Mouse (Mus musculus) stomach, embryonic 15.5 days (tissue): ENCODE measurements around the gene Pcid2. TPM values are rescaled to one million over a fixed set of nuclear protein-coding genes. Genes with fewer than 3 reads are reported as not detected.
A peak's percentile ranks its signal among the peaks of the same experiment; 100 is the strongest.
"Not testable (repeated sequence)": the region's sequence is repeated elsewhere in the genome, so short reads cannot be mapped to it uniquely, and the experiment has no call there.

Source experiments
- ATAC-seq: fragments of 200-750 bp; cut with Nextera tagmentation; 2 replicates; pipeline ENCODE4 v1.8.0; 2017; ENCODE audit warnings: low read depth, moderate number of reproducible peaks, moderate TSS enrichment; ENCODE audit not compliant: insufficient read depth, low FRiP score
- H3K27ac ChIP-seq: fragments of 300-500 bp; sonication (generic); 2 replicates; pipeline ENCODE4 v1.5.1; 2015; ENCODE audit warnings: mild to moderate bottlenecking, inconsistent platforms
- H3K27me3 ChIP-seq: fragments of 300-500 bp; sonication (generic); replicated peaks from 2 replicates; pipeline ENCODE4 v1.6.1; 2015; ENCODE audit warnings: inconsistent platforms
- H3K36me3 ChIP-seq: fragments of 300-500 bp; sonication (generic); 2 replicates; pipeline ENCODE4 v1.6.1; 2015; ENCODE audit warnings: inconsistent platforms
- H3K4me1 ChIP-seq: fragments of 300-500 bp; sonication (generic); 2 replicates; pipeline ENCODE4 v1.6.1; 2015; ENCODE audit warnings: inconsistent platforms
- H3K4me2 ChIP-seq: fragments of 300-500 bp; sonication (generic); 2 replicates; pipeline ENCODE4 v1.6.1; 2015; ENCODE audit warnings: mild to moderate bottlenecking, inconsistent platforms
- H3K4me3 ChIP-seq: fragments of 300-500 bp; sonication (generic); replicated peaks from 2 replicates; pipeline ENCODE4 v1.5.1; 2015; ENCODE audit warnings: inconsistent platforms
- H3K9ac ChIP-seq: fragments of 300-500 bp; sonication (generic); 2 replicates; pipeline ENCODE4 v1.6.1; 2015; ENCODE audit warnings: inconsistent platforms
- H3K9me3 ChIP-seq: fragments of 300-500 bp; sonication (generic); 2 replicates; pipeline ENCODE4 v1.6.1; 2016; ENCODE audit warnings: inconsistent platforms
- WGBS: fragments of 180-500 bp; shearing (Covaris S2); methylation state at CpG from one replicate; pipeline ENCODE4 v1.1.7; 2015; 5-methylcytosine and 5-hydroxymethylcytosine counted together
- polyA plus RNA-seq: library from polyadenylated mRNA; unstranded; fragments of >200 nt; fragmentation: Nextera tagmentation; extraction: Ambion mirVana; gene quantifications from 2 replicates; pipeline ENCODE4 v1.2.1, GENCODE M21; 2015

Gene Pcid2
- polyA plus RNA-seq, result 33.7 and 34.5 TPM in 2 replicates

DNA sequence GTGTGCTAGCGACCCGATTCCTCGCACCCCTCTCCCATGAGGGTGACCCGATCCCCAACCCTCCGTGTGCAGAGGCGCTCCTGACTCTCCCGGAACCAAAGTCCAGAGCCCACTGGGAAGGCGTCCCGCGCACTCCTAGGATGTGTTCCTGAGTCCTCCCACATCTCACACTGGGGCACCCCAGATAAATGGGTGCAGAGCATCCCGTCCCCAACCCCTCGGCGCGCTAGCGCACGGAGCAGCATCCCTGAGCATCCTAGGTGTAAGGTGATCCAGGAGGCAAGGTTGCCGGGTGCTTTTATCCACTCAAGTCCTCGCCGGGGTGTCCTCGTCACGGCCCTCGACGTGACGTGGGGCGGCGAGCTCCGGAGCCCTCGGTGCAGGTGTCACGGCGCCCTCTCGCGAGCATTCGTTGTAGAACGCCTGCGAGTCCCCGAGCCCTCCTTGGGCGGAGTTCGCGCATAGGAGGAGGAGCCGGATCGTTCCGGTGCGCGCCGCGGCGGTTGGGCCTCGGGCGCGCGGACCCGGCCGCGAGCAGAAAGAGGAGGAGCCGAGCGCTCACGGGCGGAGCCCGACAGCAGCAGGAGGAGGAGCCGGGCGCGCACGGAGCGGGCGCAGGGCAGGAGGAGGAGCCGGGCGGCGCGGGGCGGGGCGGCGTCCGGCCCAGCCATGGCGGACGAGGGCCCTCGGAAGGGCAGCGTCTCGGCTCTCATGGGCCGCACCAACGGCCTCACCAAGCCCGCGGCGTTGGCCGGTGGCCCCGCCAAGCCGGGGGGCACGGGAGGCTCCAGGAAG is at the start of gene Pcid2, which contains the start of gene Cul4a:
TSS of gene Pcid2 (minus strand) at position 373 of the 795 bp plus-strand sequence.
TSS of gene Cul4a (plus strand) at position 535 of the 795 bp plus-strand sequence.
- peak; percentile 94 for ATAC-seq
- WGBS, result under 1% methylated on average over 85 of the region's 87 CpGs

DNA sequence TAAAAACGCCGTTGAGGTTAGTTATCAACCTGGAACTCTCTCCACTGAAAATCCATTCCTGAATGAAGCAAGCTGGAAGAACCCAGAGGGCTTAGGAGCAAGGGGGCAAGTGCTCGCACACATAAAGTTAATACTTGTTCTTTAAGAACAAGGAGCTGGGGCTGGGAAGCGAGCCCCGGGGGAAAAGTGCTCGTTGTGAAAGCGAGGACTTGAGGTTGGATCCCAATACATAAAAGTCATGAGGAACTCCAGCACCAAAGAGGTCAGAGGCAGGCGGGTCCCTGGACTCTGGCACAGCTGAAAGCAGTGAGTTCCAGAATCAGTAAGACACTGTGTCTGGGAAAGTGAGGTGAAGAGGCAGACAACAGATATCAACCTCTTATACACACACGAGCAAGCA is 48.8 kb upstream of the Pcid2 start:
- Histone ChIP-seq H3K27me3 (no peaks in the 10 kb centered on the region), H3K27ac (no peak overlapping the region), H3K9me3 (no peaks in the 10 kb centered on the region), H3K4me3 (no peak overlapping the region), H3K4me2 (no peak overlapping the region), H3K36me3 (peaks cover 5% of the 10 kb centered on the region; the same call in 1 of the 2 replicates), H3K4me1 (peaks cover 4% of the 10 kb centered on the region; the same call in 1 of the 2 replicates), H3K9ac (no peak overlapping the region)
- ATAC-seq, result no peak
- 77% methylated on average over 9 of the region's 9 CpGs for WGBS

More for the DNA sequence above, at the start of gene Pcid2, which contains the start of gene Cul4a:
- Histone ChIP-seq H3K4me1 (peaks cover 11% of the 10 kb centered on the region; the same call in 1 of the 2 replicates), H3K27ac (peak within 1 kb of the TSS; percentile 94), H3K27me3 (no peaks in the 10 kb centered on the region), H3K9me3 (no peaks in the 10 kb centered on the region), H3K36me3 (no peaks in the 10 kb centered on the region), H3K4me2 (peak within 1 kb of the TSS; percentile 90), H3K4me3 (peak within 1 kb of the TSS; percentile 83), H3K9ac (peak within 1 kb of the TSS; percentile 94)

DNA sequence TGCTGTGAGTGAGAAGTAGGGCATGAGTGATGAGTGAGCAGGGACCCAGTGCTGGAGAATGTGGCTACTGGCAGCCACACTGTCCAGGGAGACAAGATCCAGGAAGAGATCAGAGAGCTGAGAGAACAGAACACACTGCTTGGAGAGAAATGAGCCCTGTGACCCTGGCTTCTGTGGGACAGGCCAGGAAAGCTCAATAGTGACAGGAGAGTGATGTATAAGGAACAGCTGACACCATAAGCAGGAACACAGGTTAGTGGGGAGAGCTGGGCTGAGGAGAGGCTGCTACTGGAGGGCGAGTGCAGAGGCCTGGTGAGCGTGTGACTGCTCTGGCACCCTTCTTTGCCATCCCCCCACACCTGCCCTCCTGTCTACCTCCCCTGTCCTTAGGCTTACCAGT is 45.7 kb upstream of the Pcid2 start:
- no peaks in the 10 kb centered on the region for H3K4me1 ChIP-seq

DNA sequence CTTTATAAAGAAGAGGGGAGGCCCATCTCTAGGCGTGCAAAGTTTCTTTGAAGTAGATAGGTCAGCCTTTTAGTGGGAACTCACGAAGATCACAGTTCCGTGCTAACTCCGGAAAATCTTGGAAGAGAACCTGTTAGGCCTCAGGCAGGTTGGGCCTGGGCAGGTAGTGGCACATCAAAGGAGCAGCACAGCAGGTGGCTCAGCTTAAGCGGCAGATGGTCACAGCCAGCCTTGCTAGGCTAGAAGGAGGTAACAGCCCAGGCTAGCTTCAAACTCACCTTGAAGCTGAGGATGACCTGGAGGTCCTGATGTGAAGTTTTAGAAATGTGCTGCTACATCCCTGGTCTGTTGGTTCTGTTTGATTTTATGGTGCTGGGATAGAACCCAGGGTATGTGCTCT is 44.6 kb upstream of the Pcid2 start:
- Histone ChIP-seq H3K27me3 (no peaks in the 10 kb centered on the region), H3K27ac (no peak overlapping the region), H3K9ac (no peak overlapping the region), H3K9me3 (no peaks in the 10 kb centered on the region), H3K4me2 (no peak overlapping the region), H3K4me1 (no peaks in the 10 kb centered on the region), H3K36me3 (peaks cover 30% of the 10 kb centered on the region), H3K4me3 (no peak overlapping the region)
- no peak for ATAC-seq
- 52% methylated on average over 5 of the region's 5 CpGs for WGBS

More for the DNA sequence above, 45.7 kb upstream of the Pcid2 start:
- ATAC-seq, result no peak
- Histone ChIP-seq H3K4me2 (no peak overlapping the region), H3K27me3 (no peaks in the 10 kb centered on the region), H3K36me3 (peaks cover 20% of the 10 kb centered on the region), H3K4me3 (no peak overlapping the region), H3K27ac (no peak overlapping the region), H3K9me3 (no peaks in the 10 kb centered on the region), H3K9ac (no peak overlapping the region)
- WGBS, result 87% methylated on average over 2 of the region's 2 CpGs

DNA sequence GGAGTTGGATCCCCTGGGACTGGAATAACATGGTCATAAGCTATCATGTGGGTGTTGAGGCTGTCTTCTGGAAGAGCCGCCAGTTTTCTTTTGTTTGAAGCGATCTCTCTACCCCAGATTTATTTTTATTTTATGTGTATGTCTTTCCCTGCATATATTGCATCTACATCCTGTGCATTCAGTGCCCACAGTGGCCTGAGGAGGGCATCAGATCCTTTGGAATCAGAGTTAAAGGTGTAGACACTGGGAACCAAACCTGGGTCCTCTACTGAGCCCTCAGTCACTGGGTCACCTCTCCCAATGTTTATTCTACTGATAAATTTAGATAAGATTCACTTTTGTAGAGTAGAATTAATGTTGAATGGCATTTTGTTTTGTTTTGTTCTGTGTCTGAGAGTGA is 44.0 kb upstream of the Pcid2 start:
- no peaks in the 10 kb centered on the region for H3K4me1 ChIP-seq
- H3K9me3 ChIP-seq, result no peaks in the 10 kb centered on the region
- H3K9ac ChIP-seq, result no peak overlapping the region
- no peak for ATAC-seq
- H3K36me3 ChIP-seq, result peaks cover 36% of the 10 kb centered on the region
- H3K27ac ChIP-seq, result no peak overlapping the region
- H3K4me3 ChIP-seq, result no peak overlapping the region
- 93% methylated on average over 2 of the region's 2 CpGs for WGBS
- no peaks in the 10 kb centered on the region for H3K27me3 ChIP-seq
- H3K4me2 ChIP-seq, result no peak overlapping the region

DNA sequence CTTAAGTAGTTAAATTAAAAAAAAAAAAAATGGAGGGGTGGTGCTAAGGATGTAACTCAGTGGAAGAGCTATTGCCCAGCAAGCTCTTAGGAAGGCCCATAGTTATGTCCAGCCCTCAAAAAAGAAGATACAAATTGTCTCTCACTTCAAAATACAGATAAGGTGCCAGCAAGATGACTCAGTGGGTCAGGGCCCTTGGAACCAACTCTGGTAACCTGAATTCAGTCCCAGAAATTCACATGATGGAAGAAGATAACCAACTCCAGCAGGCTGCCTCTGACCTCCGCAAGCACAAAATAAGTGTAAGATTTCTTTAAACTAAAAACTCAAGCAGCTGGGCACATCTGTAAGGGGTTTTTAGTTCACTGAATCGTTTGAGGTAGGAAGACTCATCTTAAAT is 43.2 kb upstream of the Pcid2 start:
- Histone ChIP-seq H3K4me1 (no peaks in the 10 kb centered on the region), H3K9me3 (no peaks in the 10 kb centered on the region), H3K27me3 (no peaks in the 10 kb centered on the region), H3K9ac (no peak overlapping the region), H3K4me3 (no peak overlapping the region), H3K27ac (no peak overlapping the region), H3K36me3 (peaks cover 41% of the 10 kb centered on the region), H3K4me2 (no peak overlapping the region)
- ATAC-seq, result no peak
- 85% methylated on average over 2 of the region's 2 CpGs for whole genome bisulfite sequencing

DNA sequence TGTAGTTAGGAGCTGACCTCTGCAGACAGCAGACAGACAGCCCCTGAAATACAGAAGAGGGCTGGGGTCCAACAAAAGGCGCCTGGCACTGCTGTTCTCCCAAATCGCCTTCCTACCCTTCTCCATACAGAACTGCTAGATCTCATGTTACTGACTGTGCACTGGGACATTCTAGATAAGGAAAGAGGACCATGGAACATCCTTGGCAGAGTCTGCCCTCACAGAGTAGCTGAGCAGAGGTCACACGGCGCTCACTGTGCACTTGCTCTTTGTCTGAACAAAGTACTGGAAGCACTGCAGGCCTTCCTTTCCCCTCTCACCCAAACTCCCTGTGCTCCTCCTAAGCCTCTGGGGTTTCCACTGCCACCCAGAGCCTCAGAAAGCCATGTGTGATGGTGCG is 36.4 kb upstream of the Pcid2 start:
- H3K9ac ChIP-seq, result no peak overlapping the region
- ATAC-seq, result no peak
- no peaks in the 10 kb centered on the region for H3K27me3 ChIP-seq
- WGBS, result 92% methylated on average over 5 of the region's 5 CpGs
- peaks cover 87% of the 10 kb centered on the region for H3K36me3 ChIP-seq
- no peak overlapping the region for H3K4me2 ChIP-seq
- no peaks in the 10 kb centered on the region for H3K9me3 ChIP-seq
- H3K27ac ChIP-seq, result no peak overlapping the region
- no peaks in the 10 kb centered on the region for H3K4me1 ChIP-seq
- no peak overlapping the region for H3K4me3 ChIP-seq

DNA sequence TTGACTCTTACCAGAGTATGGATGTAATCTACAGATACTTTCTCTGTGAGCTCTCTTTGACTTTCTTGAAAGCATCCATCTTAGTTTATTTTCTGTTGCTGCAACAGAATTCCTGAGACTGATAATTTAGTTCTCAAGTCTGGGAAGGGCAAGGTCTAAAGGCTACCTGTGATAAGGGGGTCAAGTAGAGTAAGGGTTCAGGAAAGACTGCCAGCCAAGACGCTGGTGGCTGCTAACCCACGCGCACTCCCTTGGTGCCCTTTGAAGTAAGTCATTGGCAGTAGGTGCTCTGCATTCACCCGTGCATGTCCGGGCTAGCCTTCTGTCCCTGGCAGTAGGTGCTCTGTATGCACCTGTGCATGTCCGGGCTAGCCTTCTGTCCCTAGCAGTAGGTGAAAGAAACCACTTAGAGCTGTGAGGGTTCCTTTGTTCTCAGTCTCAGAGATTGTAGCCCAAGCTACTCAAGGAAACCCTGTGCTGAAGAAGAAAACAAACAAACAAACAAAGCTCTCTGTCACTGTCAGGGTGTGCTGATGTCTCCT is 34.5 kb upstream of the Pcid2 start:
- no peak for ATAC-seq
- no peak overlapping the region for H3K4me3 ChIP-seq
- H3K27me3 ChIP-seq, result no peaks in the 10 kb centered on the region

DNA sequence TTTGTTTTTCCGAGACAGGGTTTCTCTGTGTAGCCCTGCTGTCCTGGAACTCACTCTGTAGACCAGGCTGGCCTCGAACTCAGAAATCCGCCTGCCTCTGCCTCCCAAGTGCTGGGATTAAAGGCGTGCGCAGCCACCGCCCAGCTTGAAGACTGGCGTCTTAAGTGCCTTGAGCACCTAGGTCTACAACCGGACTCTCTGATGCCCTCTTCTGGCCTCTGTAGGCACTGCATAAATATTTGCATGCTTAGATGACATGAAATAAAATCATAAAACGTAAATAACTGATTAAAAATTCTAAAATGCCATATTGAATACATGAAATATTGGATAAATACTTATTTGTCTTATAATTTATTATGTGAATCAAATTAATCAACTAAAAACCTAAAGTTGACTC is 27.0 kb upstream of the Pcid2 start:
- H3K27ac ChIP-seq, H3K4me2 ChIP-seq, H3K27me3 ChIP-seq, H3K9me3 ChIP-seq, ATAC-seq, H3K4me3 ChIP-seq, H3K4me1 ChIP-seq, H3K9ac ChIP-seq: not testable (repeated sequence)
- WGBS, result 61% methylated on average over 9 of the region's 9 CpGs
- peaks cover 72% of the 10 kb centered on the region for H3K36me3 ChIP-seq

More for the DNA sequence above, 34.5 kb upstream of the Pcid2 start:
- Histone ChIP-seq H3K9ac (no peak overlapping the region), H3K27ac (no peak overlapping the region), H3K36me3 (peaks cover 90% of the 10 kb centered on the region), H3K4me1 (no peaks in the 10 kb centered on the region), H3K9me3 (no peaks in the 10 kb centered on the region), H3K4me2 (no peak overlapping the region)
- WGBS, result 90% methylated on average over 6 of the region's 6 CpGs

DNA sequence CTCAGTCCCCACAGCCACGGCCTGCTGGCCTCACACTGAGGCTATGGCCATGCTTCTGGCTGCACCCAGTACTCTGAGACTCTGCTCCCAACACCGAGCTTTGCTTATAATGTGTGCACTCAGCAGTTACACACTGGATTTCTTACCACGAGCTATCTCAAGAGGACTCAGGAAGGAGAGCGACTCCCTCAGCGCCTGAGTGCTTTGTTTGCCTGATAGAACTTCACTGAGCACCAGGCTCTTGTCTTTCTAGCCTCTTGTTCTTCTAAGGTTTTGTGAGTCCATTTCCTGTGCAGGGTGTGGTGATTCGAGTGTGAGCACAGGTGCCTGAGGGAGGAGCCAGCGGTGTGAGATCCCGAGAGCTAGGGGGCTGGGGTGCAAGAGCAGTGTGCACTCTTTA is 19.6 kb upstream of the Pcid2 start:
- Histone ChIP-seq H3K27ac (no peak overlapping the region), H3K4me2 (no peak overlapping the region), H3K4me1 (no peaks in the 10 kb centered on the region), H3K9ac (no peak overlapping the region), H3K27me3 (no peaks in the 10 kb centered on the region), H3K9me3 (no peaks in the 10 kb centered on the region), H3K36me3 (peaks cover 59% of the 10 kb centered on the region), H3K4me3 (no peak overlapping the region)
- WGBS, result 93% methylated on average over 8 of the region's 8 CpGs
- no peak for ATAC-seq

DNA sequence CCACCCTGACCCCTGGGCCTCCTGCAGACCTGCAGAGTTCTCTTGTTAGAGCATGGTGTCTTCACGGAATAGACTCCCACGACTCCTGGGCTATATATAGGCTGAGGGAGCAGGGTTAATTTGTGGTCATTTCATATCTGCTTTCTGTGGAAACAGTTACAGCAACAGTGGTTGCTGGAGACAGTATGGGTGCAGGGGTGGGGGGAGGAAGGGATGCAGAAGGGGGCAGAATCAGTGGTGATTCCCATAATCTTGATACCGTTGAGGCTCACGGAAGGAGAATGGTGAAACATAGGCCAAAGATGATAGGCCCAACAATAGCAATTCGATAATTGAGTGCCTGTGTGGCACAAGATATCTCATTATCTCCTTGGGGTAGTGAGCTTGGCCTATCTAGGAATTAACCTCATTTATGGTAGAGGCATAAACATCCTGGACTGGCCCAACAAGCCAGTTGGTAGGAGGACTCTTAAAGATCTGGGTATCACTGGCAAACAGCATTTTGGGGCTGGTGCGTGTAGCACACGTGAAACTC is 17.7 kb upstream of the Pcid2 start:
- peak; percentile 29; the same call in 1 of the 2 replicates for ATAC-seq
- Histone ChIP-seq H3K4me2 (no peak overlapping the region), H3K27ac (no peak overlapping the region), H3K9me3 (no peaks in the 10 kb centered on the region), H3K4me3 (no peak overlapping the region), H3K36me3 (peaks cover 50% of the 10 kb centered on the region), H3K4me1 (no peaks in the 10 kb centered on the region), H3K27me3 (no peaks in the 10 kb centered on the region), H3K9ac (no peak overlapping the region)
- WGBS, result 88% methylated on average over 7 of the region's 7 CpGs
